Mouse (Mus musculus): ENCODE data around the gene Krt35. TPM values are rescaled to one million over a fixed set of nuclear protein-coding genes. Genes with fewer than 3 reads are reported as not detected.

Gene Krt35
- total and polyA plus RNA-seq, 3 experiments = not detected

DNA sequence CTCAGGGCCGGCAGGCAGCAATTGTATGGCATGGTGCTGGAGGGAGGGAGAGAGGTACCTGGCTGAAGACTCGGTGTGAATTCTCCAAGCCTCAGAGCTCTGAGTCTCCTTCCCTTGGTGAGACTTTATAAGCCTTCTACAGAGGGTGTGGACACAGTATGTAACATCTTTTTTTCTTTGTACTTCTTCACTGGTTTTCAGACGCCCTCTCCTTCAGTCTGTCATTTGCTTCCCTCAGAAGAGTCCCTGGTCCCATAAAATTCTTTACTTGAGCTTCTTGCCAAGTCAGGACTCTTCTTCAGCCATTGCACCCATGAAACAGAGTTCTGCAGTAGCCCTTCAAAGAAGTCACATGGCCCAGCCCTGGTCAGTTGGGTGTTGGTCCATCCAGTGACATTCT, 45.6 kb downstream of the Krt35 start, which contains the start of gene Krt31:
TSS of gene Krt31 (minus strand) at position 101 of the 400 bp plus-strand sequence.
- Histone ChIP-seq H3K27me3 (ENCODE audit: control insufficient read depth in 1 of 2, insufficient read depth in 2 of 2, low read length in 2 of 2) (no peaks in the 10 kb centered on the region), H3K4me3 (ENCODE audit: control insufficient read depth in 1 of 2, insufficient read depth in 1 of 2, low read depth in 2 of 2, low read length in 2 of 2) (no peak within 1 kb of the TSS), H3K27ac (ENCODE audit: control insufficient read depth, low read depth, low read length) (no peak within 1 kb of the TSS), H3K9ac (ENCODE audit: control insufficient read depth, low read depth, low read length, poor library complexity, severe bottlenecking) (no peak within 1 kb of the TSS), H3K9me3 (replicated peaks; ENCODE audit: insufficient read depth, low read length) (no peaks in the 10 kb centered on the region), H3K79me2 (ENCODE audit: control insufficient read depth, insufficient read depth, low read length, poor library complexity) (no peaks in the 10 kb centered on the region), H3K36me3 (ENCODE audit: control insufficient read depth in 1 of 2, insufficient read depth in 2 of 2, low read length in 2 of 2) (no peaks in the 10 kb centered on the region), H3K4me1 (ENCODE audit: control insufficient read depth in 1 of 2, insufficient read depth in 2 of 2, low read length in 2 of 2) (no peaks in the 10 kb centered on the region)
- no peak for TF ChIP-seq ZNF384 (IDR thresholded peaks at IDR 0.05; ENCODE audit: low read depth, low read length)
- TF ChIP-seq CTCF (IDR thresholded peaks at IDR 0.05 in 2 of 3, conservative IDR thresholded peaks at IDR 0.05 in 1 of 3; ENCODE audit: control insufficient read depth in 1 of 3, insufficient read depth in 1 of 3, low read depth in 2 of 3, low read length in 3 of 3, poor library complexity in 1 of 3, severe bottlenecking in 1 of 3) = no peak
- TF ChIP-seq ELF1 (IDR thresholded peaks at IDR 0.05; ENCODE audit: low read depth, low read length) = no peak
- TF ChIP-seq POLR2A (IDR thresholded peaks at IDR 0.05; ENCODE audit: control insufficient read depth in 1 of 2, insufficient read depth in 1 of 2, low read depth in 1 of 2, low read length in 2 of 2, poor library complexity in 1 of 2) = no peak
- TF ChIP-seq BHLHE40 (IDR thresholded peaks at IDR 0.05; ENCODE audit: borderline replicate concordance, low read depth, low read length) = no peak
- TF ChIP-seq E2F4 (IDR thresholded peaks at IDR 0.05; ENCODE audit: borderline replicate concordance, low read depth, low read length) = no peak
- no peak for TF ChIP-seq MAFK (IDR thresholded peaks at IDR 0.05; ENCODE audit: borderline replicate concordance, low read depth, low read length)
- no peak for TF ChIP-seq TCF12 (IDR thresholded peaks at IDR 0.05; ENCODE audit: low read depth, low read length)
- no peak for DNase-seq (ENCODE audit: low read depth, low spot score)

DNA sequence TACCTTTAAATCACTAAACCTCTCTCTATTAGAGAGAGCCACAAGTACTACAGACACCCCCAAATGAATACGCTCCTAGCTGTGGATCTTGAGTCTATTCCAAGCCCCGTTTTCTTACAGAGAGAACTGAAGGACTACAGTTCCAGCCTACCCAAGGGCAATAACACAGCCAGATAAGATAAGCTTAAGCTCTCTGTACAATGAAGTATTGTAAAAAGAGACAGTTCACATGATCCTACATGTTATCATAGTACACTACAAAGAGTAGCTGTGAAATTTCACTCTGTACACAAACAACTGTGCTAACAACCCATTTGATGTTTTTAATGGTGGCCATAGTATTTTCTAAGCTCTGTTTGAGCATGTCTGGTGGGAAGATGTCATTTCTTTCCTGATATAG, 48.8 kb downstream of the Krt35 start:
- H3K36me3 ChIP-seq (ENCODE audit: control insufficient read depth in 1 of 2, insufficient read depth in 2 of 2, low read length in 2 of 2) = no peaks in the 10 kb centered on the region
- H3K79me2 ChIP-seq (ENCODE audit: control insufficient read depth, insufficient read depth, low read length, poor library complexity) = no peaks in the 10 kb centered on the region
- H3K27ac ChIP-seq (ENCODE audit: control insufficient read depth, low read depth, low read length) = no peak overlapping the region
- TF ChIP-seq POLR2AphosphoS5 (IDR thresholded peaks at IDR 0.05; ENCODE audit: borderline replicate concordance, low read depth, low read length) = no peak
- no peak for TF ChIP-seq RCOR1 (IDR thresholded peaks at IDR 0.05; ENCODE audit: low read depth, low read length)
- TF ChIP-seq UBTF (IDR thresholded peaks at IDR 0.05; ENCODE audit: borderline replicate concordance, insufficient read depth, low read depth, low read length) = no peak
- no peak for TF ChIP-seq USF2 (IDR thresholded peaks at IDR 0.05; ENCODE audit: borderline replicate concordance in 1 of 2, insufficient read depth in 1 of 2, low read depth in 1 of 2, low read length in 2 of 2)
- TF ChIP-seq KAT2A (conservative IDR thresholded peaks at IDR 0.05; ENCODE audit: low read depth, low read length) = no peak
- TF ChIP-seq GATA1 (IDR thresholded peaks at IDR 0.05; ENCODE audit: low read depth, low read length) = no peak
- no peak for TF ChIP-seq E2F4 (IDR thresholded peaks at IDR 0.05; ENCODE audit: borderline replicate concordance, low read depth, low read length)
- no peak for TF ChIP-seq ZNF384 (IDR thresholded peaks at IDR 0.05; ENCODE audit: low read depth, low read length)
- TF ChIP-seq MYC (IDR thresholded peaks at IDR 0.05; ENCODE audit: low read depth, low read length) = no peak
- no peak for TF ChIP-seq POLR2AphosphoS2 (IDR thresholded peaks at IDR 0.05; ENCODE audit: low read length)
- no peak for TF ChIP-seq MYB (IDR thresholded peaks at IDR 0.05; ENCODE audit: low read depth, low read length)
- no peaks in the 10 kb centered on the region for H3K9me3 ChIP-seq (replicated peaks; ENCODE audit: insufficient read depth, low read length)
- H3K27me3 ChIP-seq (ENCODE audit: control insufficient read depth in 1 of 2, insufficient read depth in 2 of 2, low read length in 2 of 2) = no peaks in the 10 kb centered on the region
- H3K4me1 ChIP-seq (ENCODE audit: control insufficient read depth in 1 of 2, insufficient read depth in 2 of 2, low read length in 2 of 2) = no peaks in the 10 kb centered on the region
- no peak overlapping the region for H3K4me3 ChIP-seq (ENCODE audit: control insufficient read depth in 1 of 2, insufficient read depth in 1 of 2, low read depth in 2 of 2, low read length in 2 of 2)
- H3K9ac ChIP-seq (ENCODE audit: control insufficient read depth, low read depth, low read length, poor library complexity, severe bottlenecking) = no peak overlapping the region
- no peak for DNase-seq (ENCODE audit: low read depth, low spot score)
